Mouse (Mus musculus) liver, embryonic 14.5 days (tissue): ENCODE results near the gene Syne1. TPM values are rescaled to one million over a fixed set of nuclear protein-coding genes. Genes with fewer than 3 reads are reported as not detected.

Source experiments
- ATAC-seq: fragments of 200-750 bp; cut with Nextera tagmentation; 2 replicates; pipeline ENCODE4 v1.8.0; 2017; ENCODE audit warnings: moderate number of reproducible peaks, mild to moderate bottlenecking, moderate library complexity; ENCODE audit not compliant: insufficient read depth
- DNase-seq, 3 experiments: peaks; one replicate each; pipeline ENCODE4 v3.0.0-alpha.2; 2012 to 2013; ENCODE audit warnings: low read depth in 3 of 3, low spot score in 3 of 3
- H3K27ac ChIP-seq: fragments of 300-500 bp; sonication (generic); 2 replicates; pipeline ENCODE4 v1.5.1; 2014; ENCODE audit warnings: moderate library complexity, mild to moderate bottlenecking, control low read depth, inconsistent platforms
- H3K27me3 ChIP-seq: fragments of 300-500 bp; sonication (generic); 2 replicates; pipeline ENCODE4 v1.6.1; 2014; ENCODE audit warnings: mild to moderate bottlenecking, low read length, moderate library complexity; ENCODE audit not compliant: control insufficient read depth, insufficient read depth
- H3K36me3 ChIP-seq: fragments of 300-500 bp; sonication (generic); replicated peaks from 2 replicates; pipeline ENCODE4 v1.6.1; 2014; ENCODE audit warnings: low read depth; ENCODE audit not compliant: control insufficient read depth, insufficient read depth
- H3K4me1 ChIP-seq, 2 experiments: fragments of 200-500 bp in 1 of 2; fragments of 300-500 bp in 1 of 2; sonication (generic) in 1 of 2; replicated peaks; 2 replicates each; pipeline ENCODE4 v1.6.1; 2012 to 2014; ENCODE audit warnings: antibody characterized with exemption in 1 of 2, inconsistent platforms in 1 of 2, low read length in 1 of 2; ENCODE audit not compliant: control insufficient read depth in 2 of 2, insufficient read depth in 2 of 2
- H3K4me2 ChIP-seq: fragments of 300-500 bp; sonication (generic); 2 replicates; pipeline ENCODE4 v1.6.1; 2014; ENCODE audit warnings: low read depth, mild to moderate bottlenecking, control low read depth, moderate library complexity
- H3K4me3 ChIP-seq, 2 experiments: fragments of 200-500 bp in 1 of 2; fragments of 300-500 bp in 1 of 2; sonication (generic) in 1 of 2; 2 replicates each; pipeline ENCODE4 v1.5.1; 2012 to 2014; ENCODE audit warnings: low read depth in 2 of 2, low read length in 2 of 2, mild to moderate bottlenecking in 2 of 2, control low read depth in 1 of 2, inconsistent platforms in 1 of 2, moderate library complexity in 1 of 2; ENCODE audit not compliant: insufficient read depth in 1 of 2
- H3K9ac ChIP-seq: fragments of 300-500 bp; sonication (generic); replicated peaks from 2 replicates; pipeline ENCODE4 v1.6.1; 2014; ENCODE audit warnings: mild to moderate bottlenecking, control low read depth, moderate library complexity
- H3K9me3 ChIP-seq: fragments of 300-500 bp; sonication (generic); 2 replicates; pipeline ENCODE4 v1.6.1; 2016; ENCODE audit warnings: low read length, mixed read lengths; ENCODE audit not compliant: control insufficient read depth
- CTCF ChIP-seq: IDR thresholded peaks from 2 replicates; pipeline ENCODE4 v1.5.1; 2016; ENCODE audit warnings: antibody characterized with exemption, low read depth, control low read depth
- EP300 ChIP-seq: IDR thresholded peaks from 2 replicates; pipeline ENCODE4 v1.6.1; 2016; ENCODE audit warnings: antibody characterized with exemption, low read depth
- WGBS: fragments of 180-500 bp; shearing (Covaris S2); extraction: QIAGEN DNeasy Blood & Tissue Kit; methylation state at CpG from one replicate; pipeline ENCODE4 v1.1.7; 2014; ENCODE audit not compliant: insufficient replicate concordance; 5-methylcytosine and 5-hydroxymethylcytosine counted together
- polyA plus RNA-seq, 2 experiments: library from polyadenylated mRNA; depleted of rRNA in 1 of 2; stranded (reverse) in 1 of 2; unstranded in 1 of 2; fragments of >200 nt; fragmentation: Nextera tagmentation in 1 of 2; extraction: Ambion mirVana in 1 of 2; gene quantifications; 2 replicates each; pipeline versions ENCODE4 v1.2.1 to v1.2.3; 2012 to 2014

Gene Syne1
- polyA plus RNA-seq, 2 experiments = 3.1 to 3.6 TPM

DNA sequence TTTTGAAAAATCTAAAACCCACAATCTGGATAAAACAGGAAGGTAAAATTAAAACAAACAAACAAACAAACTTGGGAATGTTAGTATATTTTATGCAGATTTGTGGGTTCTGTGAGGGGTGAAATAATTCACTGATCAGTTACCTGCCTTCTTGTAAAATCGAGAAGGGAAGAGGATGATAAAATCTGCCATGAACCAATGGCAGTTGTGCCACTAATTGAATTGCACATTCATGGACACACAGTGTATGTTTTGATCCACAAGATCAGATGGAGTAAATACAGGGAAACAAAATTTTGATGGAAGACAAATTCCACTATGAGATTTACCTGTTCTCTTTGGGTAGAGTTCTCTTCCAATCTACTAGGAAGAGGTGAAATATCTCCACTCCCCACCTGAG is 521.4 kb downstream of the Syne1 start:
- WGBS = 73% methylated on average over 1 of the region's 1 CpGs
- no peak overlapping the region for H3K4me3 ChIP-seq
- ATAC-seq (no peak), DNase-seq (no peak)
- H3K27ac ChIP-seq = no peak overlapping the region
- H3K4me2 ChIP-seq = no peak overlapping the region
- no peaks in the 10 kb centered on the region for H3K9me3 ChIP-seq
- TF ChIP-seq EP300 = no peak
- no peak for TF ChIP-seq CTCF
- H3K36me3 ChIP-seq = no peaks in the 10 kb centered on the region
- H3K27me3 ChIP-seq = no peaks in the 10 kb centered on the region
- no peaks in the 10 kb centered on the region for H3K4me1 ChIP-seq
- no peak overlapping the region for H3K9ac ChIP-seq

- no peaks in the 10 kb centered on the region for H3K9me3 ChIP-seq
- ATAC-seq (no peak), DNase-seq (no peak)
- 63% methylated on average over 2 of the region's 2 CpGs for WGBS
- no peak overlapping the region for H3K4me3 ChIP-seq
- H3K4me1 ChIP-seq = no peaks in the 10 kb centered on the region
- no peaks in the 10 kb centered on the region for H3K36me3 ChIP-seq
- no peak overlapping the region for H3K9ac ChIP-seq
- H3K27ac ChIP-seq = no peak overlapping the region
- no peaks in the 10 kb centered on the region for H3K27me3 ChIP-seq
- no peak overlapping the region for H3K4me2 ChIP-seq
- TF ChIP-seq EP300 = no peak
- TF ChIP-seq CTCF = no peak
These were observed 522.1 kb downstream of the Syne1 start for GRCm38 (mm10) chr10:5029161-5029560.

- Histone ChIP-seq H3K4me3 (no peak overlapping the region), H3K36me3 (no peaks in the 10 kb centered on the region), H3K27ac (no peak overlapping the region), H3K27me3 (no peaks in the 10 kb centered on the region), H3K9ac (no peak overlapping the region), H3K9me3 (no peaks in the 10 kb centered on the region), H3K4me1 (no peaks in the 10 kb centered on the region), H3K4me2 (no peak overlapping the region)
- 59% methylated on average over 9 of the region's 9 CpGs for WGBS
- no peak for ATAC-seq
- TF ChIP-seq EP300 (no peak), CTCF (no peak)
- no peak for DNase-seq
These were observed 523.0 kb downstream of the Syne1 start for GRCm38 (mm10) chr10:5028301-5028700.

- H3K4me2 ChIP-seq = no peak overlapping the region
- ATAC-seq (no peak), DNase-seq (no peak)
- no peak overlapping the region for H3K4me3 ChIP-seq
- no peak for TF ChIP-seq EP300
- no peak for TF ChIP-seq CTCF
- WGBS = 68% methylated on average over 1 of the region's 1 CpGs
- H3K27ac ChIP-seq = no peak overlapping the region
- no peaks in the 10 kb centered on the region for H3K9me3 ChIP-seq
- no peaks in the 10 kb centered on the region for H3K4me1 ChIP-seq
- no peaks in the 10 kb centered on the region for H3K36me3 ChIP-seq
- H3K9ac ChIP-seq = no peak overlapping the region
- H3K27me3 ChIP-seq = no peaks in the 10 kb centered on the region
These were observed 524.1 kb downstream of the Syne1 start for GRCm38 (mm10) chr10:5027208-5027607.

DNA sequence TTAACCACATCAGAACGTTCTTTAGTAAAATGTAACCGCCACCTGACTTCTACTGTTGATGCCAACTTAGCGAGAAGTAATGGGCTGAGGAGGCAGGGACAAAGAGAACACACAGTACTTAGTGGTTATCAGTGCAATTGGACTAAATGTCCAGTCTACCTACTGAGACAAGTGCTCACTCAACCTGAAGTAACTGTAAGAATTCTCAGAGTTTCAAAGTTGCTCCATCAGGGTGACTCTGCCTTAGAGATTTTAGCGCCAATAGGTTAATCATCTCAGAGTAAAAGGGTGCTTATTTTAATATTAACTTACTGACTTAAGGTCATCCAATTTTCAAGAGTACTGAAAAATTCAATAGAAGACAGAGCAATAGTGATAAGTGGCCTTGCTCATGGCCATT is 525.4 kb downstream of the Syne1 start:
- 73% methylated on average over 4 of the region's 4 CpGs for WGBS

DNA sequence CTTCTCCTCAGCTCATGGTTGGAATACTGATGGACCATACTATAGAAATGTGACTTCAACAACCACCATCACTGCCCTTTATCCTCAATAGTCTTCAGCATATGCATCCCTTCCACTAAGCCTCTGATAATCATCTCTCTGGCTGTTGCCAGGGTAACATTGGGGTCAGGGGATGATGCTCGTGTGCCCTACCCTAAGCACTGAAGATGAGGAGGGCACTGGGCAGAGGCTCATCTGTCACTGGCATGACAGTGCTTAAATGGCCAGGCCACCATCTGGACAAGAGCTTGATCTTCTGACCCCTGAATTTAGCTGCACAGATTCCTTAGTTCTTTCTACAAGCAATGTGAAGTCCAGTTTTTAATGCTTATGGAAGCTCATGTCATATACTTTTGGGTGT is 534.1 kb downstream of the Syne1 start:
- no peak overlapping the region for H3K27ac ChIP-seq
- no peak for ATAC-seq
- no peak for DNase-seq
- H3K27me3 ChIP-seq = no peaks in the 10 kb centered on the region
- no peak overlapping the region for H3K4me3 ChIP-seq
- H3K9me3 ChIP-seq = no peaks in the 10 kb centered on the region
- no peaks in the 10 kb centered on the region for H3K36me3 ChIP-seq
- WGBS = 44% methylated on average over 1 of the region's 1 CpGs
- no peak for TF ChIP-seq EP300
- TF ChIP-seq CTCF = no peak
- H3K4me2 ChIP-seq = no peak overlapping the region
- H3K4me1 ChIP-seq = no peaks in the 10 kb centered on the region
- no peak overlapping the region for H3K9ac ChIP-seq

More for the DNA sequence above, 525.4 kb downstream of the Syne1 start:
- H3K27ac ChIP-seq = no peak overlapping the region
- no peaks in the 10 kb centered on the region for H3K9me3 ChIP-seq
- no peaks in the 10 kb centered on the region for H3K4me1 ChIP-seq
- H3K4me2 ChIP-seq = no peak overlapping the region
- H3K4me3 ChIP-seq = no peak overlapping the region
- H3K27me3 ChIP-seq = no peaks in the 10 kb centered on the region
- H3K9ac ChIP-seq = no peak overlapping the region
- no peaks in the 10 kb centered on the region for H3K36me3 ChIP-seq
- no peak for ATAC-seq
- DNase-seq = no peak
- no peak for TF ChIP-seq EP300
- TF ChIP-seq CTCF = no peak
